Mouse (Mus musculus): ENCODE results near the gene Aamp.

DNA sequence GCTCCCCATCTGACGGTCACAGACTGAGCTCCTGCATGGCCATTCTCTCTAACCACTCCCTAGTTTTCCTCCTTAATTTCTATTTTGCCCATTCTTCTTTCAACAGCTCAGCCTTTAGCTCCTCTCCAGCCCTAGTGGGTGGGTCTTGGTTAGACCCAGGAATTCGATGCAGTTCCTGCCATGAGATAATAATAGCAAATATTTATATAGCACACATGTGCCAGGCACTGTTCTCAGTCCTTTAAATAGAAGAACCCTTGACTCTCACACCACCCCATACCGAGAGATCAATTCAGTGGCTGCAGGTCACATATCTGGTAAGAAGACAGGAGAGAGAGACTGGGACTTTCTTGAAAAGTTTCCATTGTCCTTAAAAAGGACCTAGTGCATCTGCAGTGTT, 36.9 kb upstream of the Aamp start:
- TF ChIP-seq CTCF (IDR thresholded peaks at IDR 0.05; ENCODE audit: low read depth, low read length) (no peak), POLR2A (IDR thresholded peaks at IDR 0.05; ENCODE audit: extremely low read depth, insufficient read depth, low read length) (no peak)
